Mouse (Mus musculus) retina, postnatal 1 day (tissue): ENCODE results near the gene Rbm18.

Experiments
- DNase-seq: peaks from one replicate; pipeline ENCODE4 v3.0.0-alpha.2; 2012

Gene Rbm18

DNA sequence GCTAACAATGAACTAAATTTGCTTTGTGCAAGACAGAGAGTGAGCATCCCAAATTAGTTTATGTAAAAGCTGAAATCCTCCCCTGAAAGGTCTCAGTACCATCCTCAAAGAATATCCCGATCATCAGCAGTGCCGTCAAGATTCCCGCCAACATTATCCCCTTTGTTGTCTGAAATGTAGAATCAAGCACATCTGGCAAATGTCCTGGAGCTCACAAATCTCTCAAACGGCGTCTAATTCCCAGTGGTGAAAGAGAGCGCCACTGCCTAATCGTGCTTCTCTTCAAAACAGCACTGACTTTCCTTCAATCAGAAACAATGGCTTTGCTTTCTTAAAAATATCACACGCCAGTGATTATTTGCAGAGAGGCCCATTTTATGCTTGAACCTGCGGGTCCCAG lies 69.4 kb downstream of the Rbm18 start:
- DNase-seq = peak; percentile 8
